Mouse (Mus musculus) hindbrain, embryonic 11.5 days (tissue): ENCODE data around the gene Cldn7. TPM values are rescaled to one million over a fixed set of nuclear protein-coding genes. Genes with fewer than 3 reads are reported as not detected.

Source experiments
- ATAC-seq: fragments of 200-750 bp; cut with Nextera tagmentation; 2 replicates; pipeline ENCODE4 v1.8.0; 2017; ENCODE audit warnings: mild to moderate bottlenecking, moderate TSS enrichment, moderate library complexity; ENCODE audit not compliant: low FRiP score
- DNase-seq: peaks from one replicate; pipeline ENCODE4 v3.0.0-alpha.2; 2015; ENCODE audit warnings: low spot score
- H3K27ac ChIP-seq: fragments of 300-500 bp; sonication (generic); 2 replicates; pipeline ENCODE4 v1.5.1; 2014; ENCODE audit warnings: mild to moderate bottlenecking, low read depth, low read length
- H3K27me3 ChIP-seq: fragments of 300-500 bp; sonication (generic); 2 replicates; pipeline ENCODE4 v1.6.1; 2014; ENCODE audit warnings: mild to moderate bottlenecking, low read length, moderate library complexity, mixed read lengths; ENCODE audit not compliant: control insufficient read depth, insufficient read depth
- H3K36me3 ChIP-seq: fragments of 300-500 bp; sonication (generic); 2 replicates; pipeline ENCODE4 v1.6.1; 2014; ENCODE audit warnings: mild to moderate bottlenecking, low read length, moderate library complexity, mixed read lengths; ENCODE audit not compliant: control insufficient read depth, insufficient read depth
- H3K4me1 ChIP-seq: fragments of 300-500 bp; sonication (generic); replicated peaks from 2 replicates; pipeline ENCODE4 v1.6.1; 2014; ENCODE audit warnings: low read length, mixed read lengths; ENCODE audit not compliant: control insufficient read depth, insufficient read depth
- H3K4me2 ChIP-seq: fragments of 300-500 bp; sonication (generic); replicated peaks from 2 replicates; pipeline ENCODE4 v1.6.1; 2014; ENCODE audit warnings: mild to moderate bottlenecking, low read depth, low read length
- H3K4me3 ChIP-seq: fragments of 300-500 bp; sonication (generic); 2 replicates; pipeline ENCODE4 v1.5.1; 2014; ENCODE audit warnings: low read depth, low read length
- H3K9ac ChIP-seq: fragments of 300-500 bp; sonication (generic); 2 replicates; pipeline ENCODE4 v1.6.1; 2014; ENCODE audit warnings: low read depth, low read length
- H3K9me3 ChIP-seq: fragments of 300-500 bp; sonication (generic); 2 replicates; pipeline ENCODE4 v1.6.1; 2016; ENCODE audit warnings: low read length; ENCODE audit not compliant: control insufficient read depth
- WGBS: fragments of 180-500 bp; shearing (Covaris S2); extraction: QIAGEN DNeasy Blood & Tissue Kit; methylation state at CpG from one replicate; pipeline ENCODE4 v1.1.7; 2014; 5-methylcytosine and 5-hydroxymethylcytosine counted together
- polyA plus RNA-seq: library from polyadenylated mRNA; unstranded; fragments of >200 nt; fragmentation: Nextera tagmentation; extraction: Ambion mirVana; gene quantifications from 2 replicates; pipeline ENCODE4 v1.2.1, GENCODE M21; 2014

Gene Cldn7
- polyA plus RNA-seq, 1 experiment from 2014 or later: 8.2 TPM

GRCm38 (mm10) chr11:70005521-70005920, 40.9 kb downstream of the Cldn7 start:
- no peak for ATAC-seq
- H3K9me3 ChIP-seq: no peaks in the 10 kb centered on the region
- H3K4me3 ChIP-seq: no peak overlapping the region
- H3K27me3 ChIP-seq: no peaks in the 10 kb centered on the region
- WGBS: 69% methylated on average over 5 of the region's 5 CpGs
- DNase-seq: no peak
- peaks cover 20% of the 10 kb centered on the region for H3K36me3 ChIP-seq
- 0 out of 2 replicates have a peak, but pooled peaks cover 4% of the 10 kb centered on the region for H3K4me1 ChIP-seq
- no peak overlapping the region for H3K9ac ChIP-seq
- no peak overlapping the region for H3K4me2 ChIP-seq
- H3K27ac ChIP-seq: no peak overlapping the region

GRCm38 (mm10) chr11:70010033-70010432, 45.5 kb downstream of the Cldn7 start:
- Histone ChIP-seq H3K9ac (no peak overlapping the region), H3K27me3 (no peaks in the 10 kb centered on the region), H3K27ac (no peak overlapping the region), H3K36me3 (peaks cover 30% of the 10 kb centered on the region), H3K9me3 (no peaks in the 10 kb centered on the region), H3K4me2 (no peak overlapping the region), H3K4me3 (no peak overlapping the region), H3K4me1 (peaks cover 4% of the 10 kb centered on the region; the same call in 1 of the 2 replicates)
- DNase-seq: no peak
- ATAC-seq: no peak
- 90% methylated on average over 6 of the region's 6 CpGs for WGBS

GRCm38 (mm10) chr11:70010548-70010947, 46.0 kb downstream of the Cldn7 start:
- no peak overlapping the region for H3K9ac ChIP-seq
- H3K36me3 ChIP-seq: peaks cover 30% of the 10 kb centered on the region
- ATAC-seq (no peak), DNase-seq (no peak)
- WGBS: 91% methylated on average over 12 of the region's 12 CpGs
- no peaks in the 10 kb centered on the region for H3K27me3 ChIP-seq
- H3K4me1 ChIP-seq: peaks cover 4% of the 10 kb centered on the region; the same call in 1 of the 2 replicates
- no peaks in the 10 kb centered on the region for H3K9me3 ChIP-seq
- no peak overlapping the region for H3K27ac ChIP-seq
- no peak overlapping the region for H3K4me2 ChIP-seq
- no peak overlapping the region for H3K4me3 ChIP-seq

GRCm38 (mm10) chr11:70010961-70011360, 46.4 kb downstream of the Cldn7 start:
- WGBS: 82% methylated on average over 10 of the region's 10 CpGs
- no peaks in the 10 kb centered on the region for H3K27me3 ChIP-seq
- no peak for DNase-seq
- H3K9me3 ChIP-seq: no peaks in the 10 kb centered on the region
- H3K4me3 ChIP-seq: no peak overlapping the region
- H3K9ac ChIP-seq: no peak overlapping the region
- no peak for ATAC-seq
- H3K36me3 ChIP-seq: peaks cover 28% of the 10 kb centered on the region
- no peak overlapping the region for H3K4me2 ChIP-seq
- peaks cover 4% of the 10 kb centered on the region; the same call in 1 of the 2 replicates for H3K4me1 ChIP-seq
- H3K27ac ChIP-seq: no peak overlapping the region

GRCm38 (mm10) chr11:70012931-70013330, 48.4 kb downstream of the Cldn7 start:
- peaks cover 18% of the 10 kb centered on the region for H3K36me3 ChIP-seq
- no peak overlapping the region for H3K9ac ChIP-seq
- H3K27me3 ChIP-seq: no peaks in the 10 kb centered on the region
- DNase-seq: no peak
- no peak overlapping the region for H3K4me3 ChIP-seq
- peaks cover 11% of the 10 kb centered on the region for H3K4me1 ChIP-seq
- no peak overlapping the region for H3K4me2 ChIP-seq
- 94% methylated on average over 9 of the region's 9 CpGs for WGBS
- ATAC-seq: no peak
- no peak overlapping the region for H3K27ac ChIP-seq
- H3K9me3 ChIP-seq: no peaks in the 10 kb centered on the region

- Histone ChIP-seq H3K4me2 (no peak overlapping the region), H3K27me3 (no peaks in the 10 kb centered on the region), H3K9me3 (no peaks in the 10 kb centered on the region), H3K9ac (no peak overlapping the region), H3K4me3 (no peak overlapping the region), H3K36me3 (peaks cover 18% of the 10 kb centered on the region), H3K27ac (no peak overlapping the region), H3K4me1 (peaks cover 11% of the 10 kb centered on the region)
- 86% methylated on average over 3 of the region's 3 CpGs for WGBS
- ATAC-seq: no peak
- no peak for DNase-seq
Observed at GRCm38 (mm10) chr11:70013408-70013807, 48.8 kb downstream of the Cldn7 start.

GRCm38 (mm10) chr11:70014051-70014450, 49.5 kb downstream of the Cldn7 start:
- DNase-seq (no peak), ATAC-seq (no peak)
- Histone ChIP-seq H3K9me3 (no peaks in the 10 kb centered on the region), H3K27me3 (no peaks in the 10 kb centered on the region), H3K36me3 (peaks cover 12% of the 10 kb centered on the region), H3K4me2 (no peak overlapping the region), H3K4me1 (peaks cover 11% of the 10 kb centered on the region), H3K9ac (no peak overlapping the region), H3K4me3 (no peak overlapping the region), H3K27ac (no peak overlapping the region)
- 59% methylated on average over 5 of the region's 5 CpGs for WGBS

GRCm38 (mm10) chr11:70014880-70015558, 50.4 kb downstream of the Cldn7 start, which contains the start of gene Acadvl:
Gene Acadvl (minus strand): TSS chr11:70015411.
- peak; percentile 90 for DNase-seq
- Histone ChIP-seq H3K4me2 (peak within 1 kb of the TSS; percentile 51), H3K27me3 (no peaks in the 10 kb centered on the region), H3K9me3 (no peaks in the 10 kb centered on the region), H3K4me1 (peaks cover 11% of the 10 kb centered on the region), H3K36me3 (peaks cover 10% of the 10 kb centered on the region), H3K4me3 (peak within 1 kb of the TSS; percentile 41), H3K9ac (peak within 1 kb of the TSS; percentile 45), H3K27ac (peak within 1 kb of the TSS; percentile 31; the same call in 1 of the 2 replicates)
- WGBS: 1% methylated on average over 35 of the region's 35 CpGs
- peak; percentile 77 for ATAC-seq

- Histone ChIP-seq H3K9me3 (no peaks in the 10 kb centered on the region), H3K4me2 (no peak overlapping the region), H3K4me3 (no peak overlapping the region), H3K36me3 (peaks cover 10% of the 10 kb centered on the region), H3K27me3 (no peaks in the 10 kb centered on the region), H3K4me1 (peaks cover 15% of the 10 kb centered on the region), H3K27ac (no peak overlapping the region), H3K9ac (no peak overlapping the region)
- ATAC-seq (no peak), DNase-seq (no peak)
- WGBS: 68% methylated on average over 6 of the region's 6 CpGs
Observed at GRCm38 (mm10) chr11:70015677-70016076, 51.1 kb downstream of the Cldn7 start.
